Mouse (Mus musculus): ENCODE data around the gene Patj. TPM values are rescaled to one million over a fixed set of nuclear protein-coding genes. Genes with fewer than 3 reads are reported as not detected.

The Patj gene
- total RNA-seq, 2 experiments from 2014 or later, result 0.60 to 3.0 TPM

Other genes starting within 250 kb of the Patj start
- gene Tm2d1, start 12.5 kb upstream of the Patj start, total RNA-seq (2015), result 38.6 and 47.7 TPM in 2 replicates
- 25.2 and 28.2 TPM in 2 replicates for gene Tm2d1, start 12.5 kb upstream of the Patj start, total RNA-seq (2017)